Mouse (Mus musculus): Measurements from ENCODE around the gene Mrpl35. TPM values are rescaled to one million over a fixed set of nuclear protein-coding genes. Genes with fewer than 3 reads are reported as not detected.

Gene Mrpl35
- polyA plus RNA-seq, 1 experiment from 2014 or later: 65.8 TPM

DNA sequence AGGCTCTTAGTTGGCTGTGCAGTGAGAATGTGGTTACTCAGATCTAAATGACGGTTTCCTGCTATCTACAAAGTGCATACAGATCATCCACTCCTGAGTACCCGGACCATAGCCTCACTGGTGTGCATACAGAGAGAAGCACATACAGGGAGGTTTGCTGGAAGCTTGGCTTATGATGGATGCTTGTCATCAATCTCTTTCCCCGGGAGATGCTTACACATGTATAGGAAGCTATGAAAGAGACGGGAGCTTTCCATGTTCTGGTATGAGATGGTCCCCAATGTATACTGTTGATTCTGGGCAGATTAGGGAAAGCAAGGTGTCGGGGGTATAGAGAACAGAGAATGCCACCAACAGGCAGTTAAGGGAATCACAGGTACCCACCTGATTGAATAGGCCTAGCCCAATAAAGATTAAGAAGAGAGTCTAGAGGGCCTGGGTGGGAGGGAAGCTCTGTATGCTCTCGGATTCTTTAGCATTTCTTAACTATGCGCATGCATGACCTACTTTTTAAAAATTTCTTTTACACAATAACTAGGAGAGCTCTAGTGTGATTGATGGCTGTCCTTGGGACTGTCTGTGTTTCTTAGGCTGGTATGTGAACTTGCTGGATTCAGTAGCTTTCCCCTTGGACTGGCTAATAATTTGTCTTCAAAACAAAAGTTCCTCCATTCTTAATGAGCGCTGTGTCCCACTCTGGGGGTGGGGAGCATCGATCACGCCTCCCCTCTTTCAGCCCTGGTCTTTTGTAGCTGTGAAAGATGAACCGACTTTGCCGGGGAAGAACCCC is 56.7 kb downstream of the Mrpl35 start:
- Histone ChIP-seq H3K36me3 (ENCODE audit: control insufficient read depth, insufficient read depth, low read length) (no peaks in the 10 kb centered on the region), H3K4me2 (replicated peaks; ENCODE audit: low read depth, low read length) (no peak overlapping the region), H3K9ac (replicated peaks; ENCODE audit: low read depth, low read length) (no peak overlapping the region), H3K4me1 (ENCODE audit: control insufficient read depth, insufficient read depth, low read length) (no peaks in the 10 kb centered on the region), H3K9me3 (ENCODE audit: control insufficient read depth, low read depth, low read length) (no peaks in the 10 kb centered on the region), H3K4me3 (ENCODE audit: low read depth, low read length) (no peak overlapping the region), H3K27ac (ENCODE audit: low read length) (no peak overlapping the region), H3K27me3 (ENCODE audit: control insufficient read depth, insufficient read depth, low read length) (no peaks in the 10 kb centered on the region)
- ATAC-seq (ENCODE audit: insufficient number of reproducible peaks, insufficient read depth, low FRiP score, low read depth): no peak
- 74% methylated on average over 12 of the region's 12 CpGs for WGBS

DNA sequence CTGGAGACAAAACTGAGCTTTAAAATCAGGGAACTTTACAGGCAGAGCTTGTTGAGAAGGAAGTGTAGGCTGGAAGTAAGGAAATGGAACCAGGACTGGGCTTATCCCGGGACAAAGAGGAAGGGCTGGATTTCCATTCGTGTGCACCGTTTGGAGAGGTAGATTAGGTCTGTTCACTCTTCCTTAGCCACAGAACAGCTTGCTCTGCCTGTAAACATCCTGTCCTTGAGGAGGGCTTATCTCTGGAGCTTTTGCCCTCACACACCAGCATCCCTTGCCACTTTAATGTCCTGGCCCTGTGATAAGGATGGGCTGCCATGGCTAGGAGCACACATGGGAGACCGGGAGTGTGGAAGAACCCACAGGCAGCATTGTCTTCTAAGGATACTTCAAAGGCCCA is 59.0 kb downstream of the Mrpl35 start:
- no peak overlapping the region for H3K9ac ChIP-seq (replicated peaks; ENCODE audit: low read depth, low read length)
- H3K4me2 ChIP-seq (replicated peaks; ENCODE audit: low read depth, low read length): no peak overlapping the region
- ATAC-seq (ENCODE audit: insufficient number of reproducible peaks, insufficient read depth, low FRiP score, low read depth): no peak
- WGBS: 48% methylated on average over 4 of the region's 4 CpGs
- H3K36me3 ChIP-seq (ENCODE audit: control insufficient read depth, insufficient read depth, low read length): no peaks in the 10 kb centered on the region
- no peak overlapping the region for H3K27ac ChIP-seq (ENCODE audit: low read length)
- no peak overlapping the region for H3K4me3 ChIP-seq (ENCODE audit: low read depth, low read length)
- H3K4me1 ChIP-seq (ENCODE audit: control insufficient read depth, insufficient read depth, low read length): no peaks in the 10 kb centered on the region
- no peaks in the 10 kb centered on the region for H3K9me3 ChIP-seq (ENCODE audit: control insufficient read depth, low read depth, low read length)
- H3K27me3 ChIP-seq (ENCODE audit: control insufficient read depth, insufficient read depth, low read length): no peaks in the 10 kb centered on the region

Other genes starting within 250 kb of the Mrpl35 start
- gene Kdm3a, start 194.0 kb downstream of the Mrpl35 start, polyA plus RNA-seq (2014; fragmentation: Nextera tagmentation; extraction: Ambion mirVana): 46.8 and 53.2 TPM in 2 replicates
- 16.8 and 22.5 TPM in 2 replicates for gene Reep1, start 119.4 kb downstream of the Mrpl35 start, polyA plus RNA-seq (2014; fragmentation: Nextera tagmentation; extraction: Ambion mirVana)
- 185 and 186 TPM in 2 replicates for gene Immt, start 4.4 kb upstream of the Mrpl35 start, polyA plus RNA-seq (2014; fragmentation: Nextera tagmentation; extraction: Ambion mirVana)
- gene Ptcd3, start 81.8 kb upstream of the Mrpl35 start, polyA plus RNA-seq (2014; fragmentation: Nextera tagmentation; extraction: Ambion mirVana): 103 TPM in 2 replicates
- gene Polr1a, start 82.1 kb upstream of the Mrpl35 start, polyA plus RNA-seq (2014; fragmentation: Nextera tagmentation; extraction: Ambion mirVana): 27.6 and 32.9 TPM in 2 replicates

All from stomach, embryonic 14.5 days (tissue).